Mouse (Mus musculus): ENCODE measurements around the gene Ctf1.

Ctf1 gene

GRCm38 (mm10) chr7:127744366-127745045 is 32.0 kb downstream of the Ctf1 start, which contains the start of gene Fbxl19:
TSS of gene Fbxl19 (plus strand) at chr7:127744543.
- peak; percentile 79 for DNase-seq

DNA sequence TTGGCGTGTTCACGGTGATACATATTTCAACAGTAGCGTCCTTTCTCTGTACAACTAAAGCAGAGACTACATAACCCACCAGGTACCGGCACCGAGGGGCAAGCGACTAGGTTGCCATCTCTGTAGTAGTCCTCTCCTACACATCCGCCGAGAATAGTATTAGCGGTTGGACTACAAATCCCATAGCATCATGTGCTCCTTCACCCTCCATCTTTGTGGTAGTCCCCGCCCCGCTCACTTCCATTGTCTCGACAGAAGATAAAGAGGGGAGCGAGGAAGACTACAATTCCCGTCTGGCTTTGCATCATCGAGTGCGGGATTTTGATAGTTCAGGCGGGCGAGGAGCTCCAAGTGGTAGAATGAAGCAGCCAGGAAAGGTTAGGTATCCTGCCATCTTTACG is 32.7 kb downstream of the Ctf1 start:
- peak; percentile 96 for DNase-seq

- peak; percentile 99 for DNase-seq
Measured at GRCm38 (mm10) chr7:127745652-127746493, 33.3 kb downstream of the Ctf1 start.

DNA sequence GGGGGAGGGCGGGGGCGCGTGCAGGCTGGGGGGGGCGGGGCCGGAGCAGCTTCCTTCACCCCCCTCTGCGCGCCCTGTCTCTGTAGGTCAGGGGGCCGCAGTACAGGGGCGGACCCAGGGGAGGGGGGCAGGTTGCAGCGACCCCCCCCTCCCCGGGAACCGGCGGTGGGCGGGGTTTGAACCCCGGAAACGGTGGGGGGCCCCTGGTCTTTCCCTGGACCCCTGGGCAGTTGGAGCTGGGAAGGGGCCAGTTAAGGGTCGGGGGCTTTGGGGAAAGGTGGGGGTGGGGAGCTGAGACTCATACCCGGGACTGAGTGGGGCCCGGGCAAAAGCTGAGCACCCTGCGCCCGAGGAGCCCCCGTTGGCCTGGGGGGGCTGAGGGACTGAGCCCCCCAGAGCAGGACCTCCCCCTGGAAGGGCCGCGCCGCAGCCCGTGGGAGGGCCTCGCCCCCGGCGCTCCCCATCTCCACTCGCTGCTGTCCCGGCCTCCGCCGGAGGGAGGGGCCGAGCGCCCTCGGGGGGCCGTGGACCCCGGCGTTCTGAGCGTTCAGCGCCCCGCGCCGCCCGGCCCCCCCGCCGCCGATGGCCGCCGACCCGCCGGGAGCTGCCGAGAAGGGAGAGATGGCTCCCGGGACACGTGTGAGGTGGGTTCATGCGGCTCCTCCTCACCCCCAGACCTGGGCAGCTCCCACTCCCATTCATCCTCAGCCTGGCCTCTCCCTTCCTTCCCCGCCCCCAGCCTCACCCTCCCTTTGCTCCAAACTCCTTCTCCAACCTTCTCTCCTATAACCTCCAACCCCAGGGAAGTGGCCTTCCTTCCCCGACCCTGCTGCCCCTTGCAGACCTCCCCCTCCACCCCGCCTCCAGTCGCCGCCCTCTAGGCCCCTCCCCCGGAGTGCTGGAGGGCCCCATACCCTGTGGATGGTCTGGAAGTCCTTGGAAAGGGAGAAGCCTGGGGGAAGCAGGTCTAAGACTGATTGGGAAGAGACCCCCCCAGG is 34.3 kb downstream of the Ctf1 start:
- peak; percentile 81 for DNase-seq

DNA sequence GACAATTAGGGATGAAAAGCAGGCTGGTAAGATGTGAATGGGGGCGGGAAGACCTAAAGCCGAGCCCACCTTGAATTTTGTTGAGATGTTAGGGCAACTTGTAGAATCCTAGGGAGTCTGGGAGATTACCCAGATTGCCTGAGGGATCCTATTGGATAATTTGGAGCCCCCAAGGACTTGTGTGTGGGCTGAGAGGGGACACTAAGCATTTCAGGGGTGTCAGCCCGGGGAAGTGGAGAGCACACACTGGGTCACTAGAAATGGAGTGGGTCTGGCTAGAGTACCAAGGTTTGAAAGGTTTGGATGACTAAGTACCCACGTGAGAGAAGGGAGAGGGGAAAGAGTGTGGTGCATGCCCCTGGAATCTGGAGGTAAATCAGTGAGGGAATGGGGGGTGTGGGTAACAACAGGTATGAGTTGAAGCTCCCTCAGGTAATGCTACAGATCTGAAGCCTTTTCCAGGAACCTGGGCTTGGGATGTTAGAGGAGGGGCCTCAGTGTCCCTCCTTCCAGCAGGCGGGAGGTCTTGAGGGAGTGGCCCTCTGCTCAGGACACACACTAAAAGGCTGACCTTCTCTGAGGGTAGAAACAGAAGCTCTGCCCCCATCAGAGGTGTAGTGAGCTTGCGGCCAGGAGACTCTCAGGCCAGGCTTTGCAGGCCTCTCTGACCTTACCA is 35.2 kb downstream of the Ctf1 start:
- peak; percentile 68 for DNase-seq

DNA sequence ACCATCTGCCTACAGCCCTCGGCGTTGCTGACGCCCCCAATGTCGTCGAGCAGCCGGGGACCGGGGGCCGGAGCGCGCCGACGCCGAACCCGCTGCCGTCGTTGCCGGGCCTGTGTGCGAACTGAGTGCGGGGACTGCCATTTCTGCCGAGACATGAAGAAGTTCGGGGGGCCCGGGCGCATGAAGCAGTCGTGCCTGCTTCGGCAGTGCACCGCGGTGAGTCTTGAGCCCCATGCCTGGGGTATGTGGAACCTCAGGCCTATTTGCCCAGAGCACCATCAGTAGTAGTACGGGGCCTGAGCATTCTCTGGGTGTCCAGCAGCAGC is 35.7 kb downstream of the Ctf1 start:
- no peak for DNase-seq

DNA sequence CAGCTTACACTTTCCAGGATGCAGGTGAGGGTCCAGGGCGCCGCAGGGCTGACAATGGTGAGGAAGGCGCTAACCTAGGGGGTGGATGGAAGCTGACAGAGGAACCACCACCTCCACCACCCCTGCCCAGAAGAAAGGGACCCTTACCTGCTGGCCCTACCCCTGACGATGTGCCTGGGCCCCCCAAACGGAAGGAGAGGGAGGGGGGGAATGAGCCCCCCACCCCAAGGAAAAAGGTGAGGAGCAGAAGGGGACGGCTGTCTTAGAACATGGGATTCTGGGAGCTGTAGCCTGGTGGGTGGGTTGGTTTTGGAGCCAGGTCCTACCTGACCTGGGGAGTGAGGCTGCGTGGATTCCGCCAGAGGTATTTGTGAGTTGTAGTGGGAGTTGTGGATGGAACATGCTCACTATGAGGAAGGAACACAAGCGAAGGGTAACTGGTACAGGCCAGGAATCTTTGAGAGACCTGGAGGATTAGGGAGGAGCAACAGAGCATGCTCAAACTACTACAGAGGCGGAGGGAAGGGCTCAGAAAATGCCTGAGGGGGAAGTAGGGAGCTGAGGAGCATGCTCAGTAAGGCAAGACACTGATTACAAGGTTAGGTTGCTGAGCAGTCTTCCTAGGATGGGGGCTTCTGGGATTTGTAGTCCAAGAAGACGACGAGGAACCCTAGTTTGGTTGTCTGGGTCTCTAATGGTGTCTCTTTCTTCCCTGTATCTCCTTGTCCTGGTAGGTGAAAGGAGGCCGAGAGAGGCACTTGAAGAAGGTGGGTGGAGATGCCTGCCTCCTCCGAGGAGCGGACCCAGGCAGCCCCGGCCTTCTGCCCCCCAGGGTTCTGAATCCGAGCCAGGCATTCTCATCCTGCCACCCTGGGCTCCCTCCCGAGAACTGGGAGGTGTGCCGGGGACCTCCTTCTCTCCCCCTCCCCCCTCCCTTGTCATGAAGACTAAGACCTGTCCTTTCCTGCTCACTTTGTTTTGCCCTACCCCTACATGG is 37.9 kb downstream of the Ctf1 start:
- peak; percentile 70 for DNase-seq

- no peak for DNase-seq
Measured at GRCm38 (mm10) chr7:127751619-127752018, 39.1 kb downstream of the Ctf1 start.

- peak; percentile 56 for DNase-seq
Measured at GRCm38 (mm10) chr7:127752069-127752468, 39.5 kb downstream of the Ctf1 start.

- no peak for DNase-seq
Measured at GRCm38 (mm10) chr7:127753158-127753557, 40.6 kb downstream of the Ctf1 start.

DNA sequence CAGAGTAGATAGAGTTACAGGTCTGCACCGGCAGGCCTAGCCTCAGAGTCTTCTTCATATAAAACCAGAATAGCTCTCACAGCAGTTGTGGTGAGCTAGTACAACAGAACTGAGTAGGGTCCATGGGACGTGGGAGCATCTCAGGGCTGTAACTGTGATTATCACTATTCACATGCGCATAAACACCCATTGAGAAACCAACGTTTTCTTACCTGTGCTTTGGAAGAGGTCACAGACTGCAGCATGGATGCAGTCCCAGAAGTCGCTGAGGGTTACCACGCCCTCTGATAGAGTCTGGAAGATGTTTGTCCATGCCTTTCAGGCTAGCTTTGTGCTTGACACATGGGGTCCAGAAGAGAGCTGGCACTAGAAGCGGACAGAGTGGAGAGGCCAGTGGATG is 41.2 kb downstream of the Ctf1 start:
- DNase-seq, result no peak

- no peak for DNase-seq
Measured at GRCm38 (mm10) chr7:127759716-127760115, 47.2 kb downstream of the Ctf1 start.

GRCm38 (mm10) chr7:127760478-127760877 is 47.9 kb downstream of the Ctf1 start:
- DNase-seq, result no peak

DNA sequence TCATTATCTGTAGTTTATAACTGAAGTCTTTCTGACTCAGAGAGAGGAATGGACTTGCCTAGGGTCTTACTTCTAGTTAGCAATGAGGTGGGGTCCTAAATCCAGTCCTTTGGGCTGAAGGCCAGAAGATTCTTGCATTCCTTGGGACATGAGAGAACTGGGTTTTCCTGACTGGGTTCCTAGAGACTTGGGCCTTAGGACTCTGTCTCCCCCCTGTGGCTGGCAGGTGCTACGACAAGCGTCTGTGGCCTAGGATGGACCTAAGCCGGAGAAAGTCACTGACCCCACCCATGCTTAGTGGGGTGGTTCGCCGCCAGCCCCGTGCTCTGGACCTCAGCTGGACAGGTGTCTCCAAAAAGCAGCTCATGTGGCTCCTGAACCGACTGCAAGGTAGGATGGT is 48.5 kb downstream of the Ctf1 start:
- DNase-seq, result peak; percentile 66

DNA sequence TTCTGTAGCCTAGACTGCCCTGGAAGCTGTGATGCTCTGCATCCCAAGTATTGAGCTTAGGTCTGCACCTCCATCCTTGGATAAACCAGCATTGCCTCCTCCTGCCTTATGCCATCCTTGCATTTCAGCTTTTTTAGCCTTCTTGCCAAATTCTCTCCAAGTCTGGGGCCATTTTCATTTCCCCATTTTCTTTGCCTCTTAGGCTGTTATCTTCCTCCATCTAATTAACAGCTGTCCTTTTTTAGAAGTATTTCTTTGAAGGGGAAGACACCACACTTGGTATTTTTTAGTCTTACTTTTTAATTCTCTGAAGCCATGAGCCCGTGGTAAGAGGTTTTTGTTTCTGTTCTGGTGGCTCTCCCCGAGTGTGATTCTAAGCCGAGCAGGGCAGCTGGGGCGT is 51.1 kb downstream of the Ctf1 start:
- no peak for DNase-seq

- DNase-seq, result no peak
Measured at GRCm38 (mm10) chr7:127765756-127766155, 53.2 kb downstream of the Ctf1 start.

DNA sequence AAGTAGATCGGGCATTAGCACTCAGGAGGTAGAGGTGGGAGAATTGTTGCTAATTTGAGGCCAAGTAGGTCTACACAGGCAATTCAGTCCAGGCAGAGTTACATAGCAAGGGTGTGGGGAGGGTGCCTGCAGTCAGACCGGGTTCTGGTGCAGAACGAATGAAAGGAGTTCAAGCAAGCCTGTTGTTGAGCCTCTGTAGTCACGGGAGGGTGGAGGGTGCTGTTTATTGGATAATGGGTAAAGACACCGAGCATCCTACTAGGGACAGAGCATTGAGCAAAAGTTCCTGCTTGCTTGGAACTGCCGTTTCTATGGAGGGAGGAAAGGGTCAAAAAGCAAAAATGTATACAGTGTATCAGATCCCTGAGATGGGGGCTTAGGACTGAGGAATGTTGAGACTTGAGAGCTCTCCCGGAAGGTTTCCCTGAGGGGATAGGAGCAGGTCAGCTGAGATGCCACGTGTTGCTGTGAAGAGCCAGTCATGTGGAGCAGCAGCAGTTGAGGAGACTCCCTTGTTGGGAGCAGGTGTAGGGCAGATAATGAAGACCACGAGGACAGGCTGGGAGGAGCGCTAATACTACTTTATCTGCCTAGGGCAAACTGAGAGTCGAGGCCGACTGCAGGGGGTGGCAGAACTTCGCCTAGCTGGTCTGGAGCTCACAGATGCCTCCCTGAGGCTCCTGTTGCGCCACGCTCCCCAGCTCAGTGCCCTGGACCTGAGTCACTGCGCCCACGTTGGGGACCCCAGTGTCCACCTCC is 54.5 kb downstream of the Ctf1 start:
- DNase-seq, result no peak
